Mouse (Mus musculus) liver, adult 2 months (tissue): ENCODE measurements at regions not wholly inside any gene's neighbourhood (a gene's known extent, or its start where the extent isn't known, plus 50 kb on each side); places are given as distances from the start of the nearest gene placed in this dataset.

Source experiments
- CTCF ChIP-seq: fragments of 200-500 bp; IDR thresholded peaks from 2 replicates; pipeline ENCODE4 v1.5.1; 2011; ENCODE audit warnings: low read depth, low read length, control low read depth
- POLR2A ChIP-seq: fragments of 200-500 bp; IDR thresholded peaks from 2 replicates; pipeline ENCODE4 v1.6.1; 2011; ENCODE audit warnings: low read length, control low read depth; ENCODE audit not compliant: insufficient read depth; ENCODE audit errors: extremely low read depth

DNA sequence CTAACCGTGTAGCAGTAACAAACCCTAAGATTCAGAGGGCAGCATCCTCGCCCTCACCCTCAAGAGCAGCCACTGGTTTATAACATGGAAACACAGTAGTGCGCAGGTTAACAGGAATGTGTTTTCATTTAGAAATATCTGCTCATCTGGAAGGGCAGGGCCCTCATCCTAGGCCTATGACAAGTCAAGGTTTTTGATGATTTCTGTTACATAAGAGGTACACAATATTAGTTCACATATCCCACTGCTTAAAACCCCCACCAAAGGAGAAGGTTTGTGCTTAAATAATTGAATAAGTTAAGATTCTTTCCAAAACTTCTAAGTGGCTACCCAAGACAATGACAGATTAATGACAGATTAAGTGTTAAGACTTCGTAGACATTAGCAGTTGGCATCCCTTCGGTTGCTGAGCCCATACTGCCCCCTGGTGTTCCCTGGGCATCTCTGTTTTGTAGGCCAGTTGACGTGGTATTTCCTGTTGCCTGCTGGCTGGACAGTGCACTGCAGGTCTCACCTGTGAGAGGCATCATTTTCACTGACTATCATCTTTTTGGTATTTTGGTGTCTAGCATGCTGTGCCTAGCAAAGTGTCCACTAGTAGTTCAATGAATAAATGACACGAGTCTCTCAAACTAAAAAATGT is 581.2 kb downstream of the Gm19410 start:
- TF ChIP-seq POLR2A (no peak), CTCF (peak; percentile 99)
